Mouse (Mus musculus) urinary bladder, postnatal 14 days (tissue): ENCODE data around the gene Wnt10a.

Experiments
- DNase-seq: peaks from one replicate; pipeline ENCODE4 v3.0.0; 2021; ENCODE audit warnings: low spot score

Gene Wnt10a

GRCm38 (mm10) chr1:74791249-74791648, at the start of gene Wnt10a:
Gene Wnt10a (plus strand): TSS chr1:74791516.
- DNase-seq = no peak

GRCm38 (mm10) chr1:74747335-74747734, 44.0 kb upstream of the Wnt10a start:
- no peak for DNase-seq

GRCm38 (mm10) chr1:74748643-74749271, 42.6 kb upstream of the Wnt10a start, which contains the start of gene Prkag3:
Gene Prkag3 (minus strand): TSS chr1:74749221.
- peak; percentile 66 for DNase-seq

DNA sequence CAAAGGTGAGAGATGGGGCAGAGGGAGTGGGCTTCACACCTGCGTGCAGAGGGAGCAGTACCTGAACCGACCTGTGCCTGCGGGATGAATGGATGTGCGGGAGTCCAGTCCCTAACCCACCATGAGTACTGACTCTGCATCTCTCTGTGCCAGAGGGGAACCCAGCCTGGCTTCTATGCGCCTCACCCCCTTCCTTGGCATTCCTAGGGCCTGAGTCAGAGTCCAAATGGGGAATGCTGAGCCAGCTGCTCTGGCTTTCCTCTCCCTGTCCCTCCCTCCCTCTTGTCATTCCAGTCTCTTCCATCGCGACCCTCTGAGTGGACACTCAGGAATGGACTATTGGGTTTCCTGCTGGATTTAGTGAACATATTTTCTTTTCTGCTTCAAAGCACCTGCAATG, 42.0 kb upstream of the Wnt10a start:
- peak; percentile 72 for DNase-seq

GRCm38 (mm10) chr1:74750683-74751082, 40.6 kb upstream of the Wnt10a start:
- no peak for DNase-seq

DNA sequence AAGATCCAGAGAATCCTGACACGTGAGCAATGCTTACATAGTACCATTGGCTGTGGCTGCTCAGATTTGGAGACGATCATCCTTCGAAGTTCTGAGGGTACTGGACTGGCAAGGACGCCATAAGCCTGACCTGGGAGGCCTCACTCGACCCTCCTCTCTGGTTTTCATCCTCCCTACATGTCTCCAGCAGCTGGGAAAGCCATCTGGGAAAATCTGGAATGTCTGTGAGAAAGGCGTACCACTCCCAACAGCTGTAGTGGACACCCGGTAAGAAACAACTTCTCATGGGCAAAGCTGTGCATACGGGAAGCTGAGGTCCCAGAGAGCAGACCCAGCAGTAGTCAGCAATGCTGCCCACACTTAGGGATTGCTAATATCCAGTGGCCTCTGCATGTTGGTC, 39.2 kb upstream of the Wnt10a start:
- no peak for DNase-seq

DNA sequence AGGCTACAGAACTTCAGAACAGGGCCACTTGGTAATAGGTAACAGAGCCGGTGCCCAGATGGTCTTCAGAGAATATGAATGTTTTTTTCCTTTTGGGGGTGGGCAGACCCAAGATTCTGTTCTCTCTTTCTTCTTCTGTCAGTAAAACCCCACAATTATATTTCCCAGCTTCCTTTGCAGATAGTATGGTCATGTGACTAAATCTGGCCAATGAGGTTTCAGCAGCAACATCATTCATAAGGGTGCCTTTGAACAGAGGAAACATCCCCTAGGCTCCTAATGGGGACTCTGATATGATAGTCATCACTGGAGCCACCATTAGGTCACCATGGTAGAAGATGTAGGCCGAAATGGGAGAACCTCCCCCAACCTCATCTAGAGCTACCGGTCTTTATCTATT, 38.5 kb upstream of the Wnt10a start:
- no peak for DNase-seq

GRCm38 (mm10) chr1:74753266-74753974, 37.9 kb upstream of the Wnt10a start:
- no peak for DNase-seq

GRCm38 (mm10) chr1:74754175-74754785, 37.0 kb upstream of the Wnt10a start:
- no peak for DNase-seq

DNA sequence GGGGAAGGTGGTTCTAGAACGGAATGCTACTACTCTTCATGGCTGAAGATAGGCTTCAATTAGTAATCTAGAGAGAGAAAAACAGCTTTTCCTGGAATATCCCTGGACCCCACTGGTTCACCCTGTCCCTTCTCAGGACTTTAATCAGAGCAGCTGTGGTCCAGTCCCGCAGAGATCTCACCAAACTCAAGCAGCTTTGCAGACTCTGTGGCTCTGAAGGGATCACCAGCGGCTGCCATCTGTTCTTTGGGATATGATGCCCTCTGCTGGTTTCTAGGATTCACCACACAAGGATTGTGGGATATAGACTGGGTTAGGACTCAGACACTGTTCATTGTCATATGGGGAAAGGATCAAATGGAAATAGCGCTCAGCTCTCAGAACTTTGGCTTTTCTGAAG, 31.5 kb upstream of the Wnt10a start:
- DNase-seq = peak; percentile 52

DNA sequence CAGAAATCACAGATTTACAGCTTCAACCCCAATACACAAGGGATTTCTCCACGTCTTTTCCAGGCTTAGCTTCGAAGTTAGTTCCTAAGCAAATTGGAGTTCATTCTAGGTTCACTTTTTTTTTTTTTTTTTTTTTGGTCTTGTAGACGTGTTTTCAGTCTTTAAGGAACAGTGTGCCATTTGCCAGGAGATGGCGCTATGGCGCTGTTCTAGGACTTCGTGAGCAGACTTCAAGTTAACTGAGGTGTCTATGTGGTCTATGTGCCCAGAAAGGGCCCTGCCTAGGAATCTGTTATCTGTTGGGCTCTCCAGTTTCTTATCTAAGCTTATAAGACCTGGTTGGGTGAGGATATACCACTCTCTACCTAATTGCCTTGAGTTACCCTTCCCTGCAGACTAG, 28.2 kb upstream of the Wnt10a start:
- peak; percentile 81 for DNase-seq

- DNase-seq = no peak
Measured at GRCm38 (mm10) chr1:74770727-74771466, 20.4 kb upstream of the Wnt10a start.

DNA sequence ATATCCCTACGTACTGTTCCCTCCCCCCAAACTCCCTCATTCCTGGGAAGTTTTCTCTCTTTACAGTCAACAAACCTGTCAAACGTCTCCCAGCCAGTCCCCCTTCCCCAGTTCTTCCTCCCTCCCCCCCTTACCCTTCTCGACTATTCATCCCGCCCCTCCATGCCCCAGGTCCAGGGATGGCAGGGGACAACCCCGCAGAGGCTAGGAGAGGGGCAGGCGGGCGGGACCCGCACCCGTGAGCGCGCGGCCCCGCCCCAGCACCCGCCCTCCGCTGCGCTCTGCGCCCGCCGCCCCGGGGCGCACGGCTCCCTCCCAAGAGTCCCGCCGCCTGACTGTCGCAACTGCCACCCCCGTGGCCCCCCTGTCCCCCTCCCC, 19.9 kb upstream of the Wnt10a start:
- no peak for DNase-seq

DNA sequence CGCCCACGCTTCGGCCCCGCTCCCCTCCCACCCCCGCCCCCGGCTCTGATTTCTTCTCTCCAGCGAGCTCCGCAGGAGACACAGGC, 19.6 kb upstream of the Wnt10a start, which contains the start of gene Wnt6:
Gene Wnt6 (plus strand): TSS at position 48 of the 86 bp plus-strand sequence.
- DNase-seq = no peak

DNA sequence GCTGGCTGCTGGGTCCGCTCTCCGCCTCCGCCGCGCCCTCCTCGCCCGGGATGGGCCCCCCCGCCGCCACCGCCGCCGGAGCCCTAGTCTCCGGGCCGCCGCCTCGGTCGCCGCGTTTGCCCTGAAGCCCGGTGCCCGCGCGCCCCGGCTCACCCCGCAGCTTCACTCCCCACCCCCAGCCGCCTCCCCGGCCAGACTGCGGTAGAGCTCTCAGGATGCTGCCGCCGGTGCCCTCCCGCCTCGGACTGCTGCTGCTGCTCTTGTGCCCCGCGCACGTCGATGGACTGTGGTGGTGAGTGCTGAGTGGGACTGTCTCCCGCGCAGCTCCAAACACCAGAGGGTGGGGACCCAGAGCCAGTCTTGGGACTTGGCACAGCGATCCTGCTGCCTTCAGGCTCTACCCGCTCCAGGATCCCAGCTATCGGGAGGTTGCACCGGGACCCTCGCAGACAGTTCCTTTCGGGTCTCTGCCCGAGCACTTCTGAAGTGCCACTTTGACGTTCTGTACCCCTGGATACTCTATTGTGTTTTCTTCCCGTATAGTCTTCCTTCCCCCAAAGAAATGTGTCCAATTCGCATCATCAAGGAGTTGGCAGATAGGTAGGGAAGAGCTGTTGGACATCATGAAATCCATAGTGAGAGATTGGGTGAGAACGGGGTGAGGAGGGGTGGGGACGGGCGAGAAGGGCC, 19.2 kb upstream of the Wnt10a start:
- no peak for DNase-seq

DNA sequence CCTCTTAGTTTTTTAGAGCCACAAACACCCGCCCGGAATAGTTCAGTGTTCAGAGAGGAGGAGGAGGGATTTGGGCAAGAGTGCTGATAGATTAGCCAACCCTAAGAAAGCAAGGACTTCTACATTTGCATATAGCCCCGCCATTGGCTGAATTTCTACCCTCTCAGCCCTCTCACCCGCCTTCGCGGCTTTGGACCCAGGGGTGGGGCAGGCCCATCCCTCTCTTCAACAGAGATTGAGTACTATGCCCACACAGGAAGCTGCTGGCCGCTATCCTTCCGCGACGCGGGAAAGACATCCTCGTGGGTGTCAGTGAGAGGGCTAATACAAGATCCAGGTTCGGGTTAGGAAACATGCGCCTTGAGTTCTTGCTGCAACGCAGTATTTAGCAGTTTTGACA, 18.2 kb upstream of the Wnt10a start:
- DNase-seq = peak; percentile 87

GRCm38 (mm10) chr1:74774062-74774461, 17.3 kb upstream of the Wnt10a start:
- DNase-seq = no peak

- DNase-seq = peak; percentile 54
Measured at GRCm38 (mm10) chr1:74775816-74776215, 15.5 kb upstream of the Wnt10a start.

GRCm38 (mm10) chr1:74778934-74779486, 12.3 kb upstream of the Wnt10a start:
- no peak for DNase-seq

GRCm38 (mm10) chr1:74782045-74782444, 9.3 kb upstream of the Wnt10a start:
- peak; percentile 56 for DNase-seq

DNA sequence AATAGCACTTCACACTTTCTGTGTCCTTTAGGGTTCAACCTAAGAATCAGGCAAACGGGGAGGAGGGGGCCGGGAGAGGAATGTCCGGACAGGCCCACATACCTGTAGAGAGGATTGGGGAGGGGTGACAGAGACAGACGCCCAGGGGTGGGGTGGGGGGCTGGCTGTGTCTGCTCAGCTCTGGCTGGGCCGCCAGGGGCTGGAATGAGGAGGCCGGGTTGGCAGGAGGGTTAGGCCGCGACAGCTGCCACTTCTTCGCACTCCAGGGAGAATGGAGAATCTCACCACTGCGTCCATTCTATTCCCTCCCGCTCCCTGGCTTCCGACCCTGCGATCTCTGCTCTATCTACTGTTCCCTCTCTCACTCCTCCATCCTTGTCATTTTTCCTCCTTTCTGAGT, 7.8 kb upstream of the Wnt10a start:
- no peak for DNase-seq

DNA sequence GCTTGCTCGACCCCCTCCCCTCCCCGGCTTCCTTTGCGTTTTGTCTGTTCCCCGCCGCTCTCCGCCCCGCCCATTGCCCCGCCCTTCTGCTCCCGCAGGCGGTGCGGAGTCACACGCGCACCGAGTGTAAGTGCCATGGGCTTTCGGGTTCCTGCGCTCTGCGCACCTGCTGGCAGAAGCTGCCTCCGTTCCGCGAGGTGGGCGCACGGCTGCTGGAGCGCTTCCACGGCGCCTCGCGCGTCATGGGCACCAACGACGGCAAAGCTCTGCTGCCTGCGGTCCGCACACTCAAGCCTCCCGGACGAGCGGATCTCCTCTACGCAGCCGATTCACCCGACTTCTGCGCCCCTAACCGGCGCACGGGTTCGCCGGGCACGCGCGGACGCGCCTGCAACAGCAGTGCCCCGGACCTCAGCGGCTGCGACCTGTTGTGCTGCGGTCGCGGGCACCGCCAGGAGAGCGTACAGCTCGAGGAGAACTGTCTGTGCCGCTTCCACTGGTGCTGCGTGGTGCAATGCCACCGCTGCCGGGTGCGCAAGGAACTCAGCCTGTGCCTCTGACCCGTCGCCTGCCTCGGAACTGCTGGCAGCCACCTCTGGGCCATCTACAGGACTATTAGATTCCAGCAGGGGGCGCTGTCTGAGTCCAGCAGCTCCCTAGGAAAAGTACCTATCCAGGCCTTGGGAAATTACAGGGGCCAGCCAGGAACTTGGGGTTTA, 7.1 kb upstream of the Wnt10a start:
- DNase-seq = peak; percentile 75
